Mouse (Mus musculus) limb, embryonic 13.5 days (tissue): ENCODE measurements around the gene Mup17. TPM values are rescaled to one million over a fixed set of nuclear protein-coding genes. Genes with fewer than 3 reads are reported as not detected.
"Not testable (repeated sequence)": the region's sequence is repeated elsewhere in the genome, so short reads cannot be mapped to it uniquely, and the experiment has no call there.

ENCODE experiments used
- ATAC-seq: fragments of 200-750 bp; cut with Nextera tagmentation; 2 replicates; pipeline ENCODE4 v1.8.0; 2017; ENCODE audit warnings: low read depth, moderate number of reproducible peaks, moderate TSS enrichment; ENCODE audit not compliant: low FRiP score
- H3K27ac ChIP-seq: fragments of 300-500 bp; sonication (generic); 2 replicates; pipeline ENCODE4 v1.5.1; 2015; ENCODE audit warnings: inconsistent platforms, mild to moderate bottlenecking, moderate library complexity
- H3K27me3 ChIP-seq: fragments of 300-500 bp; sonication (generic); 2 replicates; pipeline ENCODE4 v1.6.1; 2015; ENCODE audit warnings: mild to moderate bottlenecking, inconsistent platforms
- H3K36me3 ChIP-seq: fragments of 300-500 bp; sonication (generic); 2 replicates; pipeline ENCODE4 v1.6.1; 2015; ENCODE audit warnings: inconsistent platforms, mild to moderate bottlenecking, moderate library complexity
- H3K4me1 ChIP-seq: fragments of 300-500 bp; sonication (generic); 2 replicates; pipeline ENCODE4 v1.6.1; 2015; ENCODE audit warnings: inconsistent platforms
- H3K4me2 ChIP-seq: fragments of 300-500 bp; sonication (generic); replicated peaks from 2 replicates; pipeline ENCODE4 v1.6.1; 2015; ENCODE audit warnings: inconsistent platforms, mild to moderate bottlenecking, moderate library complexity
- H3K4me3 ChIP-seq: fragments of 300-500 bp; sonication (generic); 2 replicates; pipeline ENCODE4 v1.5.1; 2015; ENCODE audit warnings: moderate library complexity, mild to moderate bottlenecking, inconsistent platforms
- H3K9ac ChIP-seq: fragments of 300-500 bp; sonication (generic); 2 replicates; pipeline ENCODE4 v1.6.1; 2015; ENCODE audit warnings: mild to moderate bottlenecking, inconsistent platforms
- H3K9me3 ChIP-seq: fragments of 300-500 bp; sonication (generic); 2 replicates; pipeline ENCODE4 v1.6.1; 2016; ENCODE audit warnings: inconsistent platforms
- WGBS: fragments of 180-500 bp; shearing (Covaris S2); methylation state at CpG from one replicate; pipeline ENCODE4 v1.1.7; 2015; 5-methylcytosine and 5-hydroxymethylcytosine counted together
- polyA plus RNA-seq: library from polyadenylated mRNA; unstranded; fragments of >200 nt; fragmentation: Nextera tagmentation; extraction: Ambion mirVana; gene quantifications from 2 replicates; pipeline ENCODE4 v1.2.1, GENCODE M21; 2015

Gene Mup17
- polyA plus RNA-seq = not detected in 2 replicates

DNA sequence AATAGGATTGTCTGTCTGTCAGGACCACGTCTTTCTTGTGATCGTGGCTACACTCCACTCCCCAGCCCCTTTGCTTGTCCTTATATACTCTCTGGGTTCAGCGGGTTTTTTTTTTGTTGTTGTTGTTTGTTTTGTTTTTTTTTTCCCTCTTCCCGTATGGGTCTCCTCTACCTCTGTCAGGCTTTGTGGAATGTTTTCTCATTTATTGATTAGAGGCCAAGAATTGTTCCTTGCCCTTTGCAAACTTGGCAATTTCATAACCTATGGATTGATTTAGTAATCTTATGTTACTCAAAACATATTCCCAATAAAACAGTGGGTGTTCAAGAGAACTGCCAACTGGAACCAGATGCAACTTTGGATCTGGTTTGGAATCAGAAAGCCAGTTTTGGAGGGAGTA, at the start of gene Mup17:
Gene Mup17, minus strand, starts transcription at position 101 of the 400 bp plus-strand sequence.
- 60% methylated on average over 4 of the region's 4 CpGs for WGBS
- not testable (repeated sequence) for ATAC-seq, H3K4me3 ChIP-seq

DNA sequence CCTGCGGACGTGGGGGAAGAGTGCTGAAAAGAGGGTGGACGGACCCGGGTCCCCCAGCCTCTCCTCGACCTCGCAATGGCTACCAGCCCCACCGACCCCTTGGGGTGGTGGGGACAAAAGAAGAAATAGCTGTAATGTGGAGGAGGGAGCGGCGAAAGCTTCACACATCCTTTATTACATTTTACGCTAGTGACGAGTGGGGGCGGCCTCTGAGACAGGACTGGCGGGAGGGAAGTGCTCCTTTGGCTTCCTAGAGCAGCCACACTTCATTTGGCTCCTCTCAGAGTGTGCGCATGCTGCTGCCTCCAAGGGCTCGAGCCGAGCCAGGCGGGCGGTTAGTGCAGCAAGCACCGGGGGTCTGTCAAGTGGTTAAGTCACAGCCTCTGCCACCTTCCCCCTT, 24.1 kb downstream of the Mup17 start:
- not testable (repeated sequence) for H3K36me3 ChIP-seq, H3K9me3 ChIP-seq, H3K27me3 ChIP-seq, H3K4me2 ChIP-seq, H3K4me1 ChIP-seq, H3K9ac ChIP-seq, H3K27ac ChIP-seq, ATAC-seq, H3K4me3 ChIP-seq
- 89% methylated on average over 19 of the region's 19 CpGs for WGBS

More for the DNA sequence above, at the start of gene Mup17:
- H3K9me3 ChIP-seq, H3K27me3 ChIP-seq, H3K9ac ChIP-seq, H3K36me3 ChIP-seq, H3K27ac ChIP-seq, H3K4me2 ChIP-seq, H3K4me1 ChIP-seq: not testable (repeated sequence)

DNA sequence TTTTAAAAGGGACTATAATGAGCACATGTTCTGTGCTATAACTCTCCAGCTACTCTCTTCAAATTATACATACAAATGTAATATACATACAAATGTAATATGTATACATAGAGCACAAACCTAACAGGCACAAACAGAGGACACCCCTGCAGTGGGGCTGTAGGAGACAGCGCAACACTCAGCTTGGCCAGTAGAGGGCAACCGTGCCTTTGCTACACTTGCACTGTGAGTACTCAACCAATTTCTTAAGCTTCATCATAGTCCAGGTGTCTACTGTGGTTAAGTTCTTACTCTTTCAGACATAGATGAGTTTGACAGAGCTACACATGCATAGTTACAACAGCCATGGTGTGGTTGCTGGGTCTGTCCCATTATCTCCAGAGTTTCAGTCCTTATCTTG, 39.8 kb downstream of the Mup17 start:
- WGBS = 39% methylated on average over 2 of the region's 2 CpGs

More for the DNA sequence above, 39.8 kb downstream of the Mup17 start:
- H3K27ac ChIP-seq, H3K36me3 ChIP-seq, H3K4me2 ChIP-seq, H3K27me3 ChIP-seq, ATAC-seq, H3K4me1 ChIP-seq, H3K9ac ChIP-seq, H3K4me3 ChIP-seq, H3K9me3 ChIP-seq: not testable (repeated sequence)

Other genes starting within 250 kb of the Mup17 start
- 0.42 TPM in 1 of 2 replicates, not detected in the other for gene Mup15, start 156.1 kb downstream of the Mup17 start, polyA plus RNA-seq
- gene Mup16, start 76.3 kb downstream of the Mup17 start, polyA plus RNA-seq = not detected in 2 replicates
- 1.1 TPM in 1 of 2 replicates, not detected in the other for gene Mup18, start 78.3 kb upstream of the Mup17 start, polyA plus RNA-seq
- not detected in 2 replicates for gene Mup19, start 186.4 kb upstream of the Mup17 start, polyA plus RNA-seq
- not detected in 2 replicates for gene Mup5, start 239.4 kb upstream of the Mup17 start, polyA plus RNA-seq